Mouse (Mus musculus) left cerebral cortex, adult 2 months (tissue): ENCODE data around the gene Stim2. TPM values are rescaled to one million over a fixed set of nuclear protein-coding genes. Genes with fewer than 3 reads are reported as not detected.

Source experiments
- DNase-seq, 2 experiments: peaks; one replicate each; pipeline ENCODE4 v3.0.0; 2021 to 2022; ENCODE audit warnings: low spot score in 2 of 2, mixed read lengths in 1 of 2; ENCODE audit errors: extremely low spot score in 1 of 2
- H3K27ac ChIP-seq: fragments of 200-600 bp; 2 replicates; pipeline ENCODE4 v1.8.1; 2022
- H3K4me3 ChIP-seq: fragments of 200-600 bp; 2 replicates; pipeline ENCODE4 v1.8.1; 2022
- CTCF ChIP-seq: fragments of 200-600 bp; IDR thresholded peaks from 2 replicates; pipeline ENCODE4 v1.8.1; 2022; ENCODE audit warnings: antibody characterized with exemption, mild to moderate bottlenecking, moderate library complexity
- intact Hi-C: fragments of 180-260 bp; cut with DNase I; formaldehyde crosslinking; loops from one replicate; pipeline ENCODE4 v1.15.1; 2025
- long read RNA-seq, 2 experiments: library from polyadenylated mRNA; stranded (forward); transcript quantifications; one replicate each; pipeline ENCODE4 v2.0.0; 2021; ENCODE audit warnings: borderline mapping rate in 2 of 2
- total RNA-seq, 2 experiments: library from RNA; stranded (reverse); gene quantifications; 2 replicates each; pipeline ENCODE4 v1.2.3; 2021

The Stim2 gene
- 10 to 100 TPM; 75.6 to 92.2 TPM for total RNA-seq
- long read RNA-seq, experiment 1, full-length matches to known transcripts: 27 of 45 reads
- long read RNA-seq, experiment 1, partial matches to known transcripts: 14 of 45 reads
- long read RNA-seq, experiment 1, other reads (novel, unspliced or antisense): 4 of 45 reads
- long read RNA-seq, experiment 2, full-length matches to known transcripts: 26 of 32 reads
- long read RNA-seq, experiment 2, partial matches to known transcripts: 3 of 32 reads
- long read RNA-seq, experiment 2, other reads (novel, unspliced or antisense): 3 of 32 reads

GRCm38 (mm10) chr5:53998146-53998742, at the start of gene Stim2:
TSS of gene Stim2 (plus strand) at chr5:53998499.
- Histone ChIP-seq H3K4me3 (peak within 1 kb of the TSS; percentile 99), H3K27ac (peak within 1 kb of the TSS; percentile 89)
- intact Hi-C loops: loop anchor here (2.0 to 5.0 kb wide), 3 partner anchors 51 to 406 kb away; no protein-coding TSS in a partner anchor
- TF ChIP-seq CTCF: no peak; the same call in 1 of the 2 replicates
- DNase-seq: peak; percentile 96 to 97

DNA sequence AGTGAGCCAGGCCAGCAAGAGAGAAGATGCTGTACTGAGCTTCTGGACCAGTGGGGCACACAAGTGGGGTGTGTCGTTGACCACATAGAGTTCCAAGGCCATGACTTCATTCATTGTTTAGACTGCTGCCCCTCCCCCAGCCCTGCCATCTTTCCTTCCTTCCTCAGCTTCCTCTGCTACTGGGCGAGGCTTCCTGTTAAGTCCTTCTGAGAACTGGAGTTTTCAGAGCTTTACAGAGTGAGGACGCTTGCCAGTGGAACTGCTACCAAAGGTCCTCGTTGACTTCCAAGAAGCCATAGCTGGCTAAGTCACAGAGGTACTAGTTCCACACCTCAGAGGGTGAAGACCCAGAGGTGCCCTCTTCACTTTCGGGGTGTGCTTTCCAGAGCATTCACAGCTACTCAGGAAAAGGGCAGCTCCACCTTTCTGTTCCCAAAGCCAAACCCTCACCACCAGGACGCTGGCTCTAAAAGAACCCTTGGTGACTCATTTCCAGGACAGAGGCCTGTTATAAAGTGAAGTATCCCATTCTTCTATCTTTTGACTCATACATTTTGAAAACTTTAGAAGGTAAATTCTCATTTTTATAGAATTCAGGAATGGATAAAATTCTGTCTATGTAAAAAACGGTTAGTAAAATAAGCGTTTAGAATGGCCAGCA, 49.6 kb upstream of the Stim2 start:
- peak overlapping the region; percentile 53 for H3K27ac ChIP-seq
- intact Hi-C loops: no loop called here
- no peak overlapping the region for H3K4me3 ChIP-seq
- DNase-seq: no peak
- TF ChIP-seq CTCF: no peak

DNA sequence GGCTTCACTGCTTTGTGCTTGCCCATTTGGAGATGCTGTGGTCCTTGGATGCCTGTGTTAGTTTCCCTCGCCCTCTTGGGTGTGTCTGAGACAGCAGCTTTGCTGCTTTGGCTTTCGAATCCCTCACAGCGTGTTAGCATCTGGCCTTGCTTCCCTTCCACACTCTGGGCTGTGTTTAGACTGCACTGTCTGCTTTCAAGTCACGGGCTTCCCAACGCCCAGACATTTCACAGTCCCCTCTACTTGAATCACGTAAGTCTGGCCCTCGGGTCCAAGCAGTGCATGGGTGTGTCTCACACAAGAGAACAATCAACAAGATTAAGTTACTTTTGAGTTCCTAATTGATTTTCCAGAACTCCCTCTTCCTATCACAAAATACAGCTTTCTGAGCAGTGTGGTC, 48.1 kb upstream of the Stim2 start:
- Histone ChIP-seq H3K4me3 (no peak overlapping the region), H3K27ac (no peak overlapping the region)
- no peak for DNase-seq
- intact Hi-C loops: no loop called here
- no peak for TF ChIP-seq CTCF

GRCm38 (mm10) chr5:53953216-53953615, 45.1 kb upstream of the Stim2 start:
- intact Hi-C loops: no loop called here
- no peak for TF ChIP-seq CTCF
- Histone ChIP-seq H3K27ac (no peak overlapping the region), H3K4me3 (no peak overlapping the region)
- DNase-seq: no peak

- Histone ChIP-seq H3K27ac (no peak overlapping the region), H3K4me3 (no peak overlapping the region)
- no peak for TF ChIP-seq CTCF
- no peak for DNase-seq
- intact Hi-C loops: no loop called here
Measured at GRCm38 (mm10) chr5:53953797-53954196, 44.5 kb upstream of the Stim2 start.

DNA sequence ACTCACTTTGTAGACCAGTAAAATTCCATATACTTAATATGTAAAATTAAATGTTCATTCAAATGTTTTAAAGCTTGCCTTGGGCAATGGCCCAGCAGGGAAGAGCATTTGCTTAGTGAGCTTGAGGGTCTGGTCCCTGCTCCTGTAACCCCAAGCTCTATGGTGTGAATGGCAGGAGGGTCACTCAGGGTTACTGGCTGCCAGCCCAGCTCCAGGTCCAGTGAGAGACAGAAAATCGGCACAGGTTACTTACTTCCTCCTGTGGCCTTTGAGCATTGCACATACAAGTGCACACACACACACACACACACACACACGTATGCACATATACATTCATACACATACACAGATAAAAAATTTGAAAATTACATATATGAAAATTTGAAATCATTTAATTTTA, 42.3 kb upstream of the Stim2 start:
- no peak for TF ChIP-seq CTCF
- H3K27ac ChIP-seq: no peak overlapping the region
- DNase-seq: no peak
- intact Hi-C loops: no loop called here
- H3K4me3 ChIP-seq: no peak overlapping the region

GRCm38 (mm10) chr5:53956396-53957314, 41.6 kb upstream of the Stim2 start:
- intact Hi-C loops: no loop called here
- DNase-seq: no peak
- TF ChIP-seq CTCF: no peak
- Histone ChIP-seq H3K4me3 (no peak overlapping the region), H3K27ac (no peak overlapping the region)

- Histone ChIP-seq H3K4me3 (no peak overlapping the region), H3K27ac (no peak overlapping the region)
- TF ChIP-seq CTCF: no peak
- no peak for DNase-seq
- intact Hi-C loops: no loop called here
Measured at GRCm38 (mm10) chr5:53957348-53957747, 41.0 kb upstream of the Stim2 start.

DNA sequence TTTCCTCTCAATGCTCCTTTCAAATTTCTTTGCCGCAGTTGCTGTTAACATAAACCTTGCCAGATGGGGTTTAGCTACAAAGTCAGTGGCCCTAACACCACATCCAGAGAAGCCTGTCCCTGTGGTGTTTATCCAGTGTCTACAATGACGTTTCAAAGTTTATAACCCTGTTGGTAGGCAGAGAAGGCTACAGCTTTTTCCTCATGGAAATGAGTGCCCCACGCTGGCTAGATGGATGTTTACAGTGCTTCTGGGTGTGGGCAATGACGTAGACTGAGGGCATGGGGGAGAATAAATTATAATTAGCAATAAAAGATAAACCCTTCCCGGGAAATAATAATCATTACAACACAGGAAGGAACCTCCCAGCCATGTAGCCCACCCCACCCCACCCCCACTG, 37.1 kb upstream of the Stim2 start:
- no peak for TF ChIP-seq CTCF
- H3K4me3 ChIP-seq: no peak overlapping the region
- no peak overlapping the region for H3K27ac ChIP-seq
- intact Hi-C loops: no loop called here
- no peak for DNase-seq

- no peak overlapping the region for H3K27ac ChIP-seq
- no peak for DNase-seq
- intact Hi-C loops: no loop called here
- no peak overlapping the region for H3K4me3 ChIP-seq
- TF ChIP-seq CTCF: no peak
Measured at GRCm38 (mm10) chr5:53961830-53962515, 36.3 kb upstream of the Stim2 start.

DNA sequence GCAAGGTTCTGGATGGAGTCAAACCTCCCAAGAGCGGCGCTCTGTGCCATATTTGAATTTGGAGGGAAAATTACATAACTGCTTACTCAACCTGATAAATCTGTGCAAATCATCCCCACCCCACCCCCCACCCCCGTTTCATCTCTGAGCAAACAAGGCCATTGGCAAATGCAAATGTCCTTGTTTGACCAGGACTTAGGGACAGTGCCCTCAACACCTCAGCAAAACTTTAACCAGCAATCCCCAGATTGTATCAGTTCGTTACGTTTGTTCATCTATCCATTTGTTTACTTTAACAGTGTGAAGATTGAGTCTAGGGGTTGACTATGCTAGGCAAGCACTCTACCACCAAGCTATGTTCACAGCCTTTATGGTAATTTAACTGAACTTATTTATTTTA, 32.6 kb upstream of the Stim2 start:
- no peak overlapping the region for H3K27ac ChIP-seq
- intact Hi-C loops: no loop called here
- TF ChIP-seq CTCF: no peak
- H3K4me3 ChIP-seq: no peak overlapping the region
- DNase-seq: no peak
